Mouse (Mus musculus): ENCODE results near the gene Capg. TPM values are rescaled to one million over a fixed set of nuclear protein-coding genes. Genes with fewer than 3 reads are reported as not detected.

Capg gene
- polyA plus RNA-seq, 1 experiment, result 115 TPM

- DNase-seq (ENCODE audit: low spot score), result no peak
These were observed 64.5 kb downstream of the Capg start for GRCm38 (mm10) chr6:72608662-72609184.

GRCm38 (mm10) chr6:72610261-72610660, 66.1 kb downstream of the Capg start:
- no peak for DNase-seq (ENCODE audit: low spot score)

Other genes with a start within 250 kb of the Capg start
- gene Sftpb, start 239.8 kb upstream of the Capg start, polyA plus RNA-seq (2012; rRNA removed), result not detected in 2 replicates
- gene Usp39, start 199.2 kb upstream of the Capg start, polyA plus RNA-seq (2012; rRNA removed), result 23.6 and 24.0 TPM in 2 replicates
- 28.1 and 37.6 TPM in 2 replicates for gene 0610030E20Rik, start 197.1 kb upstream of the Capg start, polyA plus RNA-seq (2012; rRNA removed)
- 26.6 and 27.0 TPM in 2 replicates for gene Tmem150a, start 188.9 kb upstream of the Capg start, polyA plus RNA-seq (2012; rRNA removed)
- gene Rnf181, start 177.4 kb upstream of the Capg start, polyA plus RNA-seq (2012; rRNA removed), result 88.8 and 100 TPM in 2 replicates
- 91.1 and 102 TPM in 2 replicates for gene Vamp5, start 163.9 kb upstream of the Capg start, polyA plus RNA-seq (2012; rRNA removed)
- 258 and 282 TPM in 2 replicates for gene Vamp8, start 153.7 kb upstream of the Capg start, polyA plus RNA-seq (2012; rRNA removed)
- 27.3 and 31.4 TPM in 2 replicates for gene Ggcx, start 130.1 kb upstream of the Capg start, polyA plus RNA-seq (2012; rRNA removed)
- gene Mat2a, start 104.8 kb upstream of the Capg start, polyA plus RNA-seq (2012; rRNA removed), result 176 and 243 TPM in 2 replicates
- gene Sh2d6, start 22.7 kb upstream of the Capg start, polyA plus RNA-seq (2012; rRNA removed), result 2.2 and 2.8 TPM in 2 replicates
- gene Elmod3, start 54.0 kb downstream of the Capg start, polyA plus RNA-seq (2012; rRNA removed), result 18.4 and 19.1 TPM in 2 replicates
- 19.6 and 22.7 TPM in 2 replicates for gene Retsat, start 54.1 kb downstream of the Capg start, polyA plus RNA-seq (2012; rRNA removed)
- gene Tgoln1, start 72.6 kb downstream of the Capg start, polyA plus RNA-seq (2012; rRNA removed), result 68.9 and 70.1 TPM in 2 replicates
- 19.5 and 28.0 TPM in 2 replicates for gene Tcf7l1, start 244.9 kb downstream of the Capg start, polyA plus RNA-seq (2012; rRNA removed)